Mouse (Mus musculus): ENCODE measurements around the gene Tenm1. TPM values are rescaled to one million over a fixed set of nuclear protein-coding genes. Genes with fewer than 3 reads are reported as not detected.
A peak's percentile ranks its signal among the peaks of the same experiment; 100 is the strongest.

Tenm1 gene
- total RNA-seq, 1 experiment: 1.6 TPM

DNA sequence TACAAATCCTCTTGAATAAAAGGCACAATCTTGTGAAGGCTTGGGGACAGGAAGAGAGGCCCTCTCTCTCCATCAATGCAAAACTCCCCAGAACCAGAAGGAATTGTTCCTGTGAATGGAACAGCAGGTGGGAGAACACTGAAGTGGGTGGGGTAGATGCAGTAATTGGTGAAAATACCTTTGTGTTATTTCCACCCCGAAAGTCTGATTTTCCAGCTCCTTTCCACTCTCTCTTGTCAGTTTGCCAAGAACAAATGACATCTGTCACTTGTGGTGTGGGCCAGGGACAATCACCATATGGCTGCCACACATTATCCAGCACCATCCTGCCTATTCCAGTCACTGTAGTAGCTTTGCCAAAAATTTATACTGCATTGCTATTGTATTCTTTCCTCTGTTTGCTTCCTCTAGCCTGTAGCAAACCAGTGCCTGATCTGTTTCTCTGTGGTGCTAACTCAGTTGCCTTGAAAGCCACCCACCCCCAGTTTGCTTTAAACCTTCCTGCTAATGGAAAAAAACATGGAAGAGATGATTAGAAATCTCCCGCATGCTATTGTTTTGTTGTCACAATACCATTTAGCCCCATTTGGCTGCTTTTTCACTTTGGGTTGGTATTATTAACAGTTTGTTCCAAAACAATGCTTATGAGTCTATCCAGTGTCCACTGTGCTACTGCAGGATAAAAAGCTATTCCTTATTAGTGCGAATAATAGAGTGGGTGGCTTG is 888.7 kb downstream of the Tenm1 start:
- Histone ChIP-seq H3K4me3 (ENCODE audit: insufficient read depth in 1 of 2, low read depth in 1 of 2, low read length in 2 of 2, poor library complexity in 1 of 2, severe bottlenecking in 1 of 2) (no peak overlapping the region), H3K27ac (ENCODE audit: insufficient read depth, low read depth, low read length, poor library complexity, severe bottlenecking) (no peak overlapping the region), H3K36me3 (ENCODE audit: control insufficient read depth, insufficient read depth, low read length, poor library complexity, severe bottlenecking) (no peaks in the 10 kb centered on the region), H3K9me3 (ENCODE audit: control insufficient read depth, insufficient read depth, low read depth, low read length) (no peaks in the 10 kb centered on the region), H3K4me1 (ENCODE audit: control insufficient read depth in 2 of 2, insufficient read depth in 2 of 2, low read length in 2 of 2, poor library complexity in 1 of 2) (no peaks in the 10 kb centered on the region), H3K9ac (ENCODE audit: insufficient read depth, low read depth, low read length, poor library complexity, severe bottlenecking) (no peak overlapping the region)
- in situ Hi-C loops (cut with MboI; ENCODE audit: low sequenced_read_pairs in 2 of 2, unreplicated experiment in 2 of 2): no loop called here
- TF ChIP-seq CHD2 (IDR thresholded peaks at IDR 0.05; ENCODE audit: low read depth, low read length) (no peak), HCFC1 (IDR thresholded peaks at IDR 0.05; ENCODE audit: borderline replicate concordance, insufficient read depth, low read length) (no peak), ZNF384 (IDR thresholded peaks at IDR 0.05; ENCODE audit: low read depth, low read length) (no peak), ZC3H11A (IDR thresholded peaks at IDR 0.05; ENCODE audit: borderline replicate concordance, low read depth, low read length) (no peak), MAFK (IDR thresholded peaks at IDR 0.05; ENCODE audit: insufficient read depth, low read depth, low read length) (no peak)
- DNase-seq (ENCODE audit: low read depth, low spot score): no peak

DNA sequence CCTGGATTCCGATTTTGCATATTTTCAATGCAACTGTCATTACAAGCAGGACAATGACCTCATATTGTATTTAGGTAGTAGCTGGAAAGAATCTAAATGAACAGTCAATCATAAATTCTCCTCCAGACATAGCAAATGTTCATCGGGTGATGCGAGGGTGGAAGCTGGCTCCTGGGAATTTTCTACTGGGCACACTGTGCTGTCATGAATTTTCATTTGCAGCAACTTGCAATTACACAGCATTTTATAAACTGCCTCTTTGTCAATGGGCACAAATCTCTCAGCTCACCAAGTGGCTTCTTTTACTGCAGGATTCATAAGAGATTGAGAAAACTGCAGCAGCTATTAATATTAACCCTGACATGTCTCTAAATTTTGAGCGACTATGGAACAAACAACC is 898.2 kb downstream of the Tenm1 start:
- no peak for TF ChIP-seq ZNF384 (IDR thresholded peaks at IDR 0.05; ENCODE audit: low read depth, low read length)
- in situ Hi-C loops (cut with MboI; ENCODE audit: low sequenced_read_pairs in 2 of 2, unreplicated experiment in 2 of 2): no loop called here
- no peaks in the 10 kb centered on the region for H3K36me3 ChIP-seq (ENCODE audit: control insufficient read depth, insufficient read depth, low read length, poor library complexity, severe bottlenecking)
- no peaks in the 10 kb centered on the region for H3K4me1 ChIP-seq (ENCODE audit: control insufficient read depth in 2 of 2, insufficient read depth in 2 of 2, low read length in 2 of 2, poor library complexity in 1 of 2)
- H3K9me3 ChIP-seq (ENCODE audit: control insufficient read depth, insufficient read depth, low read depth, low read length): no peaks in the 10 kb centered on the region
- no peak overlapping the region for H3K4me3 ChIP-seq (ENCODE audit: insufficient read depth in 1 of 2, low read depth in 1 of 2, low read length in 2 of 2, poor library complexity in 1 of 2, severe bottlenecking in 1 of 2)
- no peak for DNase-seq (ENCODE audit: low read depth, low spot score)
- no peak overlapping the region for H3K9ac ChIP-seq (ENCODE audit: insufficient read depth, low read depth, low read length, poor library complexity, severe bottlenecking)
- H3K27ac ChIP-seq (ENCODE audit: insufficient read depth, low read depth, low read length, poor library complexity, severe bottlenecking): no peak overlapping the region

DNA sequence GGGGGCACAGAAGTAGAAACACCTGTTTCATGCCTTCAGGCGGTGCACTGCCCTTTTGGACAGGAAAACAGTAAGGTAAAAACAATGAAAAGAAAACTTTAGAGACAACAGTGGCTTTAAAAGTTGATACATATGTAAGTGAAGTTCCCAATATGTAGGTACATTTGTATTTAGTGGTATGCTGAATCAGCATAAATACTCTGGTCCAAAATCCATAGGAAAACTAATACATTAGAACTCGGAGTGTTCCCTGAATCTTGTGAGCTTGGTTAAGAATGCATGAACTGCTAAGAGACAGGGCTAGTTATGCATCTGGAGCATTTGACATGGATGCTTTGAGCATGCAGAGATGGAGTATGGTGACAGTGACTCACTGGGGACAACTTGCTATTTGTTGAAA is 906.1 kb downstream of the Tenm1 start:
- in situ Hi-C loops (cut with MboI; ENCODE audit: low sequenced_read_pairs in 2 of 2, unreplicated experiment in 2 of 2): loop anchor here in 1 of 2 experiments (25.0 kb wide), 1 partner anchor 486 kb away; no protein-coding TSS in a partner anchor
- TF ChIP-seq ZNF384 (IDR thresholded peaks at IDR 0.05; ENCODE audit: low read depth, low read length): no peak
- TF ChIP-seq HCFC1 (IDR thresholded peaks at IDR 0.05; ENCODE audit: borderline replicate concordance, insufficient read depth, low read length): no peak
- peak; percentile 71 for TF ChIP-seq MAFK (IDR thresholded peaks at IDR 0.05; ENCODE audit: insufficient read depth, low read depth, low read length)
- no peak for TF ChIP-seq CHD2 (IDR thresholded peaks at IDR 0.05; ENCODE audit: low read depth, low read length)
- Histone ChIP-seq H3K4me1 (ENCODE audit: control insufficient read depth in 2 of 2, insufficient read depth in 2 of 2, low read length in 2 of 2, poor library complexity in 1 of 2) (no peaks in the 10 kb centered on the region), H3K9me3 (ENCODE audit: control insufficient read depth, insufficient read depth, low read depth, low read length) (no peaks in the 10 kb centered on the region), H3K36me3 (ENCODE audit: control insufficient read depth, insufficient read depth, low read length, poor library complexity, severe bottlenecking) (no peaks in the 10 kb centered on the region), H3K27ac (ENCODE audit: insufficient read depth, low read depth, low read length, poor library complexity, severe bottlenecking) (no peak overlapping the region), H3K4me3 (ENCODE audit: insufficient read depth in 1 of 2, low read depth in 1 of 2, low read length in 2 of 2, poor library complexity in 1 of 2, severe bottlenecking in 1 of 2) (no peak overlapping the region), H3K9ac (ENCODE audit: insufficient read depth, low read depth, low read length, poor library complexity, severe bottlenecking) (no peak overlapping the region)
- no peak for DNase-seq (ENCODE audit: low read depth, low spot score)

DNA sequence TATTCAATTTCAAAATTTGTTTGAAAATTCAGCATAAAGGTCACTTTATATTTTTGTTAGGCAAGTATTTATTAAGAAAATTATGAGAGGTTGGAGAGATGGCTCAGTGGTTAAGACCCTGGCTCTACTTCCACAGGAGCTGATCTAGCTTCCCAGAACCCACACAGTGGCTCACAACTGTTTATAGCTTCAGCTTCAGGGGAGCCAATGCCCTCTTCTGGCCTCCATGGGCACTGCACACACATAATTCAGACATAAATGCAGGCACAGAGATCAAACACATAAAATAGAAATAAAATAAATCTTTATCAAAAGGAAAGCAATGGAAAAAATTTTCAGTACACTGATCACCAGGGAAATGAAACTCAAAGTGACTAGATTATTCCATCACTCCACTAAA is 916.4 kb downstream of the Tenm1 start:
- no peak for TF ChIP-seq CHD2 (IDR thresholded peaks at IDR 0.05; ENCODE audit: low read depth, low read length)
- peak; percentile 46; the same call in 1 of the 2 replicates for TF ChIP-seq ZC3H11A (IDR thresholded peaks at IDR 0.05; ENCODE audit: borderline replicate concordance, low read depth, low read length)
- in situ Hi-C loops (cut with MboI; ENCODE audit: low sequenced_read_pairs in 2 of 2, unreplicated experiment in 2 of 2): loop anchor here in 1 of 2 experiments (25.0 kb wide), 1 partner anchor 475 kb away; no protein-coding TSS in a partner anchor
- peak; percentile 17 for DNase-seq (ENCODE audit: low read depth, low spot score)
- Histone ChIP-seq H3K36me3 (ENCODE audit: control insufficient read depth, insufficient read depth, low read length, poor library complexity, severe bottlenecking) (no peaks in the 10 kb centered on the region), H3K9ac (ENCODE audit: insufficient read depth, low read depth, low read length, poor library complexity, severe bottlenecking) (no peak overlapping the region), H3K4me3 (ENCODE audit: insufficient read depth in 1 of 2, low read depth in 1 of 2, low read length in 2 of 2, poor library complexity in 1 of 2, severe bottlenecking in 1 of 2) (no peak overlapping the region), H3K9me3 (ENCODE audit: control insufficient read depth, insufficient read depth, low read depth, low read length) (no peaks in the 10 kb centered on the region), H3K27ac (ENCODE audit: insufficient read depth, low read depth, low read length, poor library complexity, severe bottlenecking) (no peak overlapping the region), H3K4me1 (ENCODE audit: control insufficient read depth in 2 of 2, insufficient read depth in 2 of 2, low read length in 2 of 2, poor library complexity in 1 of 2) (no peaks in the 10 kb centered on the region)

DNA sequence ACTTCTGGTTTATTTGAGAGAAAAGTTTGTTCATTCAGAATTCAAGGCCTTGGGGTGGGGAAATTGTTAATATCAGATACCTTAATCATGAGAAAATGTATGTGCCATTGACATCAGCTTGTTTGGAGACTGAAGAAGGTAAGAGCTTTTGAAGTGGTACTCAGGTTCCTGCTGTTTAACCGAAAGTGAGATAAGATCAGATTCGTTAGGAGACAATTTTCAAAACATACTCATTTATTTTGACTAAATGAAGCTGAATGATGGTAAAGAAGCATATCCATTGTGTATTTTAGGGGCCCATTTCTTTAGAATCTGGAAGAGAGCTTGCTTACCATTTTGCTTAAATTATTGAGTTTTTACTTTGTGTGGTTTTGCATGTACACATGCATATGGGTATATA is 917.8 kb downstream of the Tenm1 start:
- no peak for TF ChIP-seq CHD2 (IDR thresholded peaks at IDR 0.05; ENCODE audit: low read depth, low read length)
- TF ChIP-seq ZNF384 (IDR thresholded peaks at IDR 0.05; ENCODE audit: low read depth, low read length): no peak
- no peak for TF ChIP-seq ZC3H11A (IDR thresholded peaks at IDR 0.05; ENCODE audit: borderline replicate concordance, low read depth, low read length)
- TF ChIP-seq MAFK (IDR thresholded peaks at IDR 0.05; ENCODE audit: insufficient read depth, low read depth, low read length): no peak
- TF ChIP-seq HCFC1 (IDR thresholded peaks at IDR 0.05; ENCODE audit: borderline replicate concordance, insufficient read depth, low read length): no peak
- no peak overlapping the region for H3K27ac ChIP-seq (ENCODE audit: insufficient read depth, low read depth, low read length, poor library complexity, severe bottlenecking)
- in situ Hi-C loops (cut with MboI; ENCODE audit: low sequenced_read_pairs in 2 of 2, unreplicated experiment in 2 of 2): loop anchor here in 1 of 2 experiments (25.0 kb wide), 1 partner anchor 474 kb away; no protein-coding TSS in a partner anchor
- no peak for DNase-seq (ENCODE audit: low read depth, low spot score)
- H3K4me3 ChIP-seq (ENCODE audit: insufficient read depth in 1 of 2, low read depth in 1 of 2, low read length in 2 of 2, poor library complexity in 1 of 2, severe bottlenecking in 1 of 2): no peak overlapping the region
- H3K9me3 ChIP-seq (ENCODE audit: control insufficient read depth, insufficient read depth, low read depth, low read length): no peaks in the 10 kb centered on the region
- H3K36me3 ChIP-seq (ENCODE audit: control insufficient read depth, insufficient read depth, low read length, poor library complexity, severe bottlenecking): no peaks in the 10 kb centered on the region
- H3K4me1 ChIP-seq (ENCODE audit: control insufficient read depth in 2 of 2, insufficient read depth in 2 of 2, low read length in 2 of 2, poor library complexity in 1 of 2): no peaks in the 10 kb centered on the region
- no peak overlapping the region for H3K9ac ChIP-seq (ENCODE audit: insufficient read depth, low read depth, low read length, poor library complexity, severe bottlenecking)
